Mouse (Mus musculus) gastrocnemius, adult 8-10 months (tissue): ENCODE data around the gene Ugt1a6a. TPM values are rescaled to one million over a fixed set of nuclear protein-coding genes. Genes with fewer than 3 reads are reported as not detected.

Experiments
- DNase-seq, 2 experiments: peaks; one replicate each; pipeline ENCODE4 v3.0.0; 2022; ENCODE audit warnings: low spot score in 2 of 2
- total RNA-seq, 4 experiments: library from RNA; stranded (reverse); gene quantifications; 2 replicates each; pipeline ENCODE4 v1.2.4; 2022

Ugt1a6a gene
- total RNA-seq, 4 experiments from 2014 or later, result 0.22 to 2.0 (median 0.47) TPM

DNA sequence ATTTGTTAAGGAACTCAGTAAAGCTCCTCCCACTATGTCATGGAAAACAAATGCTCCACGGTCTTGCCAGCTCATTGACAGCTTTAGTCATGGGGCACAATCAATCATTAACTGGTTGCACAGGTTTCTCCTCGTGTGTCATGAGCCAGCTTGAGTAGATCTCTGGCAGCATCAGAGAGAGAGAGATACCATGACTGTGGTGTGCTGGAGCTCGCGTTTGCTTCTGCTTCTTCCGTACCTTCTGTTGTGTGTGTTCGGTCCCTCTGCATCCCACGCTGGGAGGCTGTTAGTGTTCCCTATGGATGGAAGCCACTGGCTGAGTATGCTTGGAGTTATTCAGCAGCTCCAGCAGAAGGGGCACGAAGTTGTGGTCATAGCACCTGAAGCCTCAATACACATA lies 77.2 kb downstream of the Ugt1a6a start, which contains the start of gene Ugt1a1:
Gene Ugt1a1 (plus strand): TSS at position 148 of the 400 bp plus-strand sequence.
- DNase-seq, result no peak

DNA sequence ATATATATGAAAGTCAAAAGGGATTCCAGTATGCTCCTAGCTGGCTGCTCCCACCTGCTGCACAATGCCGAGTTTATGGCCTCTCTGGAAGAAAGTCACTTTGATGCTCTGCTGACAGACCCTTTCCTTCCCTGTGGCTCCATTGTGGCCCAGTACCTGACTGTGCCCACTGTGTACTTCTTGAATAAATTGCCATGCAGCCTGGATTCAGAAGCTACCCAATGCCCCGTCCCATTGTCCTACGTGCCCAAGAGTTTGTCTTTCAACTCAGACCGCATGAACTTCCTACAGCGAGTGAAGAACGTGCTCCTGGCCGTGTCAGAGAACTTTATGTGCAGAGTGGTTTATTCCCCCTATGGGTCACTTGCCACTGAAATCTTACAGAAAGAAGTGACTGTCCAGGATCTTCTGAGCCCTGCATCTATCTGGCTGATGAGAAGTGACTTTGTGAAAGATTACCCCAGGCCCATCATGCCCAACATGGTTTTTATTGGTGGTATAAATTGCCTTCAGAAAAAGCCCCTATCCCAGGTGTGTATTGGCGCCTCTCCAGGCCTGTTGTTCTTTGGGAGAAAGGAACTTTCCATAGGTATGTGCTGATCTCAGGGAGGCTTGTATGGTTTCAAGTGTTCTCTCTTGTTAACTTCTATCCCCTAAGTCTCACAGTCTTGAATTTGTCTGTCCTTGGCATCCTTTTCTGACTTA lies 77.9 kb downstream of the Ugt1a6a start:
- peak in 1 of 2 experiments; percentile 11 for DNase-seq

DNA sequence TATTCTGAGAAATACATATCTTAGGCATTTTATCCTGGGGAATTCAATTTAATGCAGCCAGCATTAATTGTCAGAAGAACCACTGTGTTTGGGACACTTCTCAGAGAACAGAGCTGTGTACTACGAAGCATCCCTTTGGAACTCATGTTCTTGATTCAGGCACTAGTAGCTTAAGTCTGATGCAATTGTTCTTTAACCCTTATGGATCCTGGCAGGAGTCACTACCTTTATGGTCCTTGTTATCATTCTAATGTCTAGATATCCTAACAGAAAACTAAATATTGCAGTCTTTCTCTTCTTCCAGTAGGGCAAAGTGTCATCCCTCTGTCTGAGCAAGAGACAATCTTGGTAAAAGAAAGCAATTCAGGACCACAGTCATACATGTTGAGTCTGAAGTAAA lies 78.5 kb downstream of the Ugt1a6a start:
- no peak for DNase-seq

DNA sequence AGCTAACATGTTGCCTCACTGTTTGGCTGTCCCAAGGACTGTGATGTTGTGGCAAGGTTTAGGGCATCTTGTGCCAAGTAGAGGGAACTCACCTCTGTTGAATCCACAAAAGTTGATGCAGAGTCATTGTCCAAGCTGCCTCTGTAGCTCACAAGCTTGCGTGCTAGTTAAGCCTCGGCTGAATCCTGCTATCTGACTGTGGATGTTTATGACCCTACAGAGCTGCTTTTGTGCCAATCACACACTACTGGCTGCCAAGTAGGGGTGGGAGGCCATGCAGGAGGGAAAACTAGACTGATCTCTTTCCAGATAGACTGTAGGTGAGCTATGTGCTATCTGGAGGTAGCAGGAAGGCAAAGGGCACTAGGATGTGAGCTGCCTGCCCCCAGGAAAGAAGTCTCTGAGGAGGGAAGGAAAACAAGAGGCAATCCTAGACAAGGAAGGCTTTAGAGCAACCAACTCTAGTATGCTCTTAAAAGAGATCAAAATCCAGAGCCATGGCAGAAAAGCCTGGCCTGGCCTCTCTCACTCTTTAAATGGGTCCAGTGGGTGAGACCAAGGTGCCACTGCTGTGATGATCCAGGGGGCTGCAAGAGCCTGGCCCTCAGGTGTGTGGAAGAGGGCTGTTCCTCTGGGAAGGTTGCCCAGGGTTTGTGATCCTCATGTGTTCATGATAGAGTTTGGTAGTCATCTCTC lies 79.3 kb downstream of the Ugt1a6a start:
- peak in 1 of 2 experiments; percentile 7 for DNase-seq

DNA sequence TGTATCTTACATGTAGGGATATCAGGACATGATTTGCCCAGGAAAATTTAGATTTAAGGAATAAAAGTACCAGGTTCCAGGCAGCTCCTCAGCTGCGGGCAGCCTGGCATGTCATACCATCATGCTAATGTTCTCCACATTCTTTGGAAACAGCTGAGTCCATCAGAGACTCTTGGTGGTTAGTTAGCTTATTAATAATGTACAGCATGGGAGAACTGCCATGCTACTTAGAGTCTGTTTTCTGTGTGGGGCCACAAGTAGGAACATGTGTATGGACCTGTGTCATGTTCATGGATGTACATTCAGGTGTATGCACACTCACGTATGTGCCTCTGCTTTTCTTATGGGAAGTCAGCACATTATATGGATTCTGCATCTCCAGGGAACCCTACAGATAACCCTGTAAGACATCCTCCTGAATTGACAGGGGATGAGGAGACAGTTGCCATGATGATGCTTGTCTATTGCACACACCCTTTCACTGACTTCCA lies 79.9 kb downstream of the Ugt1a6a start:
- no peak for DNase-seq

DNA sequence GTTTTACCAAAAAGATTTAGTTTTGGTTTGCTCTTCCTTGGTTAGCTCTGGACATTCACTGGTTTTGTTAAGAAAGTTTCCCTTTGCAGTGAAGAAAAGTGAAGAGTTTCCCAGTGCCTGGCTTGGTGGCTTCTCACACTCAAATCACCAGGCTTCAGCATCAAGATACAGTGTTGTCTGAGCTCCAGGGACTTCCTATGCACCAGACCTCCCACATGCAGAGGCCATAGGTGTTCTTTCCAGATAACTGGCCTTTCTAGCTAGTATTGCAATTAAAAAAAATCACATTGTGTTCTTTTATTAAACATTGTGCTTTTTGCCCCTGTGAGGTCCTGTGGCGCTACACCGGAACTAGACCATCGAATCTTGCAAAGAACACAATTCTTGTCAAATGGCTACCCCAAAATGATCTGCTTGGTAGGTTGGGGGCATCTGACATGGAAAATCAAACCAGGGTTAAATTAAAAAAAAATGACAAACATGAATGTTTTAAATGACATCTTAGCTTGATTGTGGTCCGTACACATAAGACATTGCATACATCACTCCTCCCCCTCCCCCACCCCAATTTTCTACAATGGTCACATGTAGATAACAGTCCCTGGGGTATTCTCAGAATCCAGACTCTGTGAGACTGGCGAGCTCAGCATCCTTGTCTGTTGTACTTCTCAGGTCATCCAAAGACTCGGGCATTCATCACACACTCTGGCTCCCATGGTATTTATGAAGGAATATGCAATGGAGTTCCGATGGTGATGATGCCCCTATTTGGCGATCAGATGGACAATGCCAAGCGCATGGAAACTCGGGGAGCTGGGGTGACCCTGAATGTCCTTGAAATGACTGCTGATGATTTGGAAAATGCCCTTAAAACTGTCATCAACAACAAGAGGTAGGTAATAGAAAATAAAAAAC lies 81.1 kb downstream of the Ugt1a6a start:
- no peak for DNase-seq

DNA sequence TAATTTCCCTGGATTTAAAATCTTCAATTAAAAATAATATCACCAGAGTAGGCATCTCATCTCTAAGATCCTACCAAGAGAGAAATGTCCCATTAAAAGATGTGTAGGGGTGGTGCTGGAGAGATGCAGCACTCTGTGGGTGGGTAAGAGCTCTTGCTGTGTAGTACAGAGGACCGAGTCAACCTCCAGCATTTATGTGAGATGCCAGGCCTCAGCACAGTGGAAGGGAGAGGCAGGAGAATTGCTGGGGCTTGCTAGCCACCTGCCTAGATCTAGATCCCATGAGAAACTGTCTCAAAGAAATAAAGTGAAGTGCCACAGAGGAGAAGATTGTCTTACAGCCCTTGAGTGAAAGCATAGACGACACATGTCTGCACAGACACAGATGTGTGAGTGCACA lies 81.9 kb downstream of the Ugt1a6a start:
- DNase-seq, result no peak

DNA sequence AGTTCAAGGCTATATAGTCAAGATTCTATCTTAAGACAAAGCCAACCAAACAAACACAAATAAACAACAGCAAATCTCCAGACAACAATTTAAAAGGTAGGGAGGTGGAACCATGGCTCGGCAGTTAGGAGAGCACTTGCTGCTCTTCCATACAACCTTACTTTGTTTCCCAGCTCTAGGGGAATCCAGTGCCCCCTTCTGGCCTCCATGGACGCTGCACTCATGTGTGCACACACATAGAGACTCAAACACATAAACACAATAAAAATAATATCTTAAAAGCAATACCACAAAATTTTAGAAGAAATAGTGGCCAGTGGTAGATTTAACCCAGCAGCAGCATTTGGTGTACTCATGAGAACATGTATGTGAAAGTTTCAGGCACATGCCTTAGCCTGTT lies 82.5 kb downstream of the Ugt1a6a start:
- no peak for DNase-seq

DNA sequence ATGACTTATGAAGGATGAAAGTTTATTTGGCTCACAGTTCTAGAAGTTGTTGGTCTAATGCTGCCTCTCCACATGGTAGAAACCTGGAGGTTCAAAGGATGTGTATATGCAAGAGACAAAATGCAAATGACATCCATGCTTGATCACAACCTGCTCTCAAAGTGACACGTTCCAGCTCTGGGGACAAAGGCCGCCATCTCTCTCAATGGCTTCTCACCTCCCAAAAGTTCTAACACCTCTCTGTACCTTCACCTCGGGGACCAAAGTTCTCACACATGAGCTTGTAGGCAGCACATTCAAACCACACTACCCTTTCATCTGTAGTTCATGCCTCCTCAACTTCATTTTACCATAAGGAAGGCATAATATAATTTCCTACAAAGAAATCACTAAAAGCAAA lies 83.0 kb downstream of the Ugt1a6a start:
- DNase-seq, result no peak

DNA sequence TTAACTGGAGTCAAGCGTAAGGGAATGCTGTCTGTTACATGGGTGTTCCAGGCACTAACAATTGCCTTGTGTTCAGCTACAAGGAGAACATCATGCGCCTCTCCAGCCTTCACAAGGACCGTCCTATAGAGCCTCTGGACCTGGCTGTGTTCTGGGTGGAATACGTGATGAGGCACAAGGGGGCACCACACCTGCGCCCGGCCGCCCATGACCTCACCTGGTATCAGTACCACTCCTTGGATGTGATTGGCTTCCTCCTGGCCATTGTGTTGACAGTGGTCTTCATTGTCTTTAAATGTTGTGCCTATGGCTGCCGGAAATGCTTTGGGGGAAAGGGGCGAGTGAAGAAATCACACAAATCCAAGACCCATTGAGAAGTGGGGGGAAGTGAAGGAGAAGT lies 83.4 kb downstream of the Ugt1a6a start:
- DNase-seq, result peak in 1 of 2 experiments; percentile 14

DNA sequence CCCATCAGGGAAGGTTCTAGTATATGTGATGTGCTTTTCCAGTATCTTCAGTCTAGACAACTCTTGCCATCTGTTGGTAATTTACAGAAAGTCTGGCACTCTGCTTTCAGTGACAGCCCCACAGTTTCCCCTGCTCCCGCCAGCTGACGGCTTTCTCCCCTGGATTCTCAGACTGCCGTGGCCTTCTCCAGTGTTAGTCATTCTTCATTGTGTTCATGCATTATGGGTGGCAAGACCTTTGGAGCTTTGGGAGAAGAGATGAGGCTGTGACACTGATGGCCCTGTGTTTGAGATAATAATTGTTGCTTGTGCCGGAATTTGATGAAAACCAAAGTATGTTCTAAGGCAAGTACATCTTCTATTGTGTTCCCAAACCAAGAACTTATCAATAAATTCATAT lies 84.0 kb downstream of the Ugt1a6a start:
- no peak for DNase-seq

DNA sequence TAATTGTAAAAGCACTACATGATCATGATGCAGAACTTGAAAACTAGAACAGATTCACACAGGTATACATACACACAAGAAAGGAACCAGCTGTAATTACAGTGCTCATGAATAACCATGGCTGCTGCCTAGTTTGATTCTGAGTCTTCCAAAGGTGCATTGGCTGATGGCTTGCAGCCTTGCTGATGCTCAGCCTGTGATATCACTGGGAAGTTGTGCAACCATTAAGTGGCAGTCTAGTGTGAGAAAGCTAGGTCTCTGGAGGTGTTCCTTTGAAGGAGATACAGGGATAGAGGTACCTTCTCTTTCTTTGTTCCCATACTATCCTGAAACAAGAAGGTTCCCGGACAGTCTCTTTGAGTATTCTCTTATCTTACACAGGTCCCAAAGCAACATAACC lies 84.4 kb downstream of the Ugt1a6a start:
- no peak for DNase-seq

DNA sequence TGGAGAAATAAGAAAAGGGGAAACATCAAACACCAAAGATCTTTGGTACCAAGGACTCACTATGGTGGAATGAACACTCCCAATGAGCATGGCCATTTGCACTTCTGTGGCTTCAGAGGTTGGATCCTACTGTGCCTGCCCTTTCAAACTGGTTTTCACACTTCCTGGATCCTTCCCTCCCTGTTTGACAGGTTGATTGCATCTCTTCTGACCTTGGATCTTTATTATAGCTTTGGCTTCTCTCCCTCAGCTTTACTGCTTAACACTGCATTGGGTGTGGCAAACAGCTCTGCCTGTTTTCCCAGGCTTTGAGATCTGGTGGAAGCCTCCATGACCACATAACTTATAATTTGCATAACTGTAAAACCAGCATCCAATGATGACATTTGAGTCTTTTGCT lies 85.7 kb downstream of the Ugt1a6a start:
- DNase-seq, result no peak

DNA sequence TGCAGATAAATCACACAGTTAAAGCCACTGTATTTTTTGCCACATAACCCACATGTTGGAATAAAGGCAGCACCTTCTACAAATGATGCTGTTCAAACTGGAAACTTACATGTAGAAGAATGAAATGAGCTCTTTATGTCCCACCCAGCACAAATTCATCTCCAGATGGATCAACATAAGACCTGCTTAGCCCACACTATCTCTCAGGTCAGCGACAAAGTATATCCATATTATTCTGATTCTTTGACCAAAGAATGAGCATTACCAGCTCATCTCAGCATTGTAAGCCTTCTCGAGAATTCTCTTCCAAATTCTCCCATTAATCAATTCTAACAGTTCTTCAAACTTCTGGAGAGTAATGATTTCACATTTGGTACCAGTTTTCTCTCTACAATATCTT lies 87.6 kb downstream of the Ugt1a6a start:
- DNase-seq, result no peak

DNA sequence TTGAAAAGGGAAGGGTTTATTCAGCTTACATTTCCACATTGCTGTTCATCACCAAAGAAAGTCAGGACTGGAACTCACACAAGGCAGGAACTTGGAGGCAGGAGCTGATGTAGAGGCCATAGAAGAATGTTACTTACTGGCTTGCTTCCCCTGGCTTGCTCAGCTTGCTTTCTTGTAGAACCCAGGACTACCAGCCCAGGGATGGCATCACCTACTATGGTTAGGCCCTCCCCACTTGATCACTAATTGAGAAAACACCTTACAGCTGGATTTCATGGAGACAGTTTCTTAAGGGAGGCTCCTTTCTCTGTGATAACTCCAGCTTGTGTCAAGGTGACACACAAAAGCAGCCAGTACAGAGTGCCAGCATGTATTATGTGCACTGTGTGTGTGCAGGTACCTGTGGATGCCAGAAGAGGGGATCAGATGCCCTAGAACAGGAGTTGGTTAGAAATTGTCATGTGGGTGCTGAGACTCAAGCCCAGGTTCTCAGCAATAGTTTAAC lies 88.5 kb downstream of the Ugt1a6a start:
- DNase-seq, result peak in 1 of 2 experiments; percentile 6

DNA sequence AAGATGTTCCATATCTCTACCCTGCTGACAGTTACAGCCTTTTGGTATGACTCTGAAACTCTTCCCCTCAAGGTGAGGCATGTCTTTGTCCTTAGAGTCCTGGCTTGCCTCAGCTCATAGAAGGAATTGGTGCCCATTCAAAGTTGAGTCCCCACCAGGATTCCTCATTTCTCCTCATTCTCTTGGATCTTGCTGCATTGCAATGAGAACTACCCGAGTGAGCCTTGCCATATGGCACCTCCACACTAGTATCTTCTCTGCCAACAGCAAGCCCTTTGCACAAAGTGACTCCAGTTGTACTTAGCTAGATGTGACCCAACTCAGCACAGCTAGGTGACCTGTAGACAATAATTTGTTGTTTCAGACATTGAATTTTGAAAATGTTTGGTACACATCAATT lies 89.0 kb downstream of the Ugt1a6a start:
- peak; percentile 5 to 6 for DNase-seq

DNA sequence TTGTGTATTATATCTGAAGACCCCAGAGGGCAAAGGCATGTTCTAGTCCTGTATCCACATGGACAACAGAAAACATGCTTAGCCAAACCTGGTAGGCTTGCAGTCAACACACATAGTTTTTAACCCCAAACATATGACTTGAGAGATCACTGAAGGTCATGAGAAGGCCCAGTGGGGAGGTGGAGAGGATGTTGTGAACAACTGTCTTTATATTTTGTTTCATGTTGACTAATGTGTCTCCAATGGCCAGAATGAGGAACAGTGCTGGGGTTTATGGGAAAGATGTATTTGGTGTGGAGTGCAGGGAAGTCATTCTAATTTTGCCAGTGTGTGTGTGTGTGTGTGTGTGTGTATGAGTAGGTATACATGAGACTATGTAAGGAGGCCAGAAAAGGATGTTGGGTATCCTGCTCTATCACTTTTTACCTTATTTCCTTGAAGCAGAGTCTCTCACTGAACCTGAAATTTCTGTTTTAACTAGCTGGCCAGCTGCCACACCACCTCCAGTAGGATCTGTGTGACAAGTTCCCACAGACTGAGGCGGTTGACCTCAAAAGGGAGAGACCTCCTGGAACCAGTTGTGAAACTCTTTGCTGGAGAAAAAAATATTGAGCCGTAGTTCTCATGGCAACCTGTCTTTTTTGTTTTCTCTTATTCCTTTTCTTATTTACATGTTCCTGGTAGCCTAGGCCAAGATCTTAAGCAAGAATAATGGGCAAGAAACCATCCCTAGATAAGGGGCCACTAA lies 89.6 kb downstream of the Ugt1a6a start:
- DNase-seq, result peak in 1 of 2 experiments; percentile 2

DNA sequence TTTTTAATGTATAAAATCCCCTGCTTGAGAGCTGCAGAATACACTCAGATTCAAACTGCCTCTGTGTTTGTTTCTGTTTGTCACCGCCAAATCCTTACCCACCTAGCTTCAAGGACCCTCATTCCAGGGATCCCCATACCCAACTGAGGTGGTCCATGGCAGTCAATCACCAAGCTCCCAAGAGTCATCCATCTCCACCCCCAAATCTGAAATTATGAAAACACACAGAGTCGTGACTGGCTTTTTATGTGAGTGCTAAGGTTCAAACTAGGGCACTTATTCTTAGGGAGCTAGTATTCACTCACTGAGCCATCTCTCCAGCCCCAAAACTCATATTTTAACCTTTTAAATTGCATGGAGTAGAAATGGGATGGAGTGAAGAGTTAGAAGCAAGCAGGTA lies 90.7 kb downstream of the Ugt1a6a start:
- DNase-seq, result peak in 1 of 2 experiments; percentile 1

DNA sequence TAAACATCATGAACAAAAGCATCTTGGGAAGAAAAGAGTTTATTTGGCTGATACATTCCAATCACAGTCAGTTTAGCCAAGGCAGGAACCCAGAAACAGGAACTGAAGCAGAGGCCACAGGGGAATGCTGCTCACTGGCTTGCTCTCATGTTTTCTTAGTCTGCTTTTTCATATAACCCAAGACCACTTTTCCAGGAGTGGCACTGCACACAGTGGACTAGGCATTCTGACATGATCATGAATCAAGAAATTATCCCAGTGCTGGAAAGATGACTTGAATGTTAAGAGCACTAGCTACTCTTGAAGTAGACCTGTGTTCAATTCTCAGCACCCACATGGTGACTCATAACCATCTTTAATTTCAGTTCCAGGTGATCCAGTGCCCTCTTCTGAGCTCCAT lies 91.1 kb downstream of the Ugt1a6a start:
- peak; percentile 3 to 4 for DNase-seq

DNA sequence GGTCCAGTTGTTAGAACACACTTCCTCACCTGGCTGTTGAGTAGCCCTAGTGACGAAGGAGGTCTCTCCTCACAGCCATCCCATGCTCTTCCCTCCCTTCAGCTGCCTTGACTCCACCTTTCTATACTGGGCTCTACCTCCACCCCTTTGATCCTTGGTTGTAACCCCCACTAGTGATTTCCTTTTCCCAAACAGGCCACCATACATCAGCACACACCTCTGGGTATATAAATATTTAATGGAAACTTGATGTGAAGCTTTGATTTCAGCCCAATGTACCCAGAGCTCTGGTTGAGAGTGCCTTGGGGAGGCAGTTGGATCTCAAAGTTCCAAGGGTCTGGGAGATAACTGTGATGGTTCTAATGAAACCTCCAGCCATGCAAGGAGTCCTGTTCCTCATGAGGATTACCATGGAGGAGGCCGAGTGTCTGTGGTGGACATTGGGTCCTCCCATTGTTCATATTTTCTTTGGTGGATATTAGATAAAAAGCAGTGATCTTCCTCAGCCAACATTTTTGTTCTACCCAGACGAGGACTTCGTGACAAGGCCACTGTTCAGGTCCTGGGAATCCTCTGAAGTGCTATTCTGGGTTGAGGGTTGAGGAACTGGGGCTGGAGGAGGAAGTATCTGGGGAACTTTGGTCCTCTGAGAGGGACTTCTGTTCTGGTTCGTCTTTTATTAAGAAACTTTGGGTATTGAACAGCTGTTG lies 92.2 kb downstream of the Ugt1a6a start, which contains the start of gene Mroh2a:
Gene Mroh2a (plus strand): TSS at position 317 of the 710 bp plus-strand sequence.
- peak; percentile 9 to 10 for DNase-seq
